Mouse (Mus musculus) R1 (cell line): Measurements from ENCODE around the gene Tti1.
A peak's percentile ranks its signal among the peaks of the same experiment; 100 is the strongest.

ENCODE experiments used
- DNase-seq: peaks from one replicate; pipeline ENCODE4 v3.0.0-alpha.2; 2018; ENCODE audit warnings: low read depth, low spot score

Tti1 gene

GRCm38 (mm10) chr2:158039662-158040061, 11.4 kb upstream of the Tti1 start:
- no peak for DNase-seq

- DNase-seq, result no peak
These were observed 9.3 kb upstream of the Tti1 start for GRCm38 (mm10) chr2:158037571-158037970.

GRCm38 (mm10) chr2:158036953-158037352, 8.7 kb upstream of the Tti1 start:
- DNase-seq, result no peak

GRCm38 (mm10) chr2:158036408-158036807, 8.2 kb upstream of the Tti1 start:
- DNase-seq, result no peak

GRCm38 (mm10) chr2:158035813-158036212, 7.6 kb upstream of the Tti1 start:
- no peak for DNase-seq

- DNase-seq, result no peak
These were observed 1.8 kb upstream of the Tti1 start for GRCm38 (mm10) chr2:158030007-158030406.

- no peak for DNase-seq
These were observed 329 bp downstream of the Tti1 start for GRCm38 (mm10) chr2:158027855-158028353.

- DNase-seq, result no peak
These were observed 10.9 kb downstream of the Tti1 start for GRCm38 (mm10) chr2:158017330-158017729.

GRCm38 (mm10) chr2:158012608-158013007, 15.6 kb downstream of the Tti1 start:
- DNase-seq, result no peak

- DNase-seq, result no peak
These were observed 18.9 kb downstream of the Tti1 start for GRCm38 (mm10) chr2:158009373-158009772.

GRCm38 (mm10) chr2:158005641-158006040, 22.6 kb downstream of the Tti1 start:
- peak; percentile 59 for DNase-seq

- DNase-seq, result no peak
These were observed 23.6 kb downstream of the Tti1 start for GRCm38 (mm10) chr2:158004620-158005019.

- DNase-seq, result no peak
These were observed 29.4 kb downstream of the Tti1 start for GRCm38 (mm10) chr2:157998817-157999216.

- DNase-seq, result no peak
These were observed 35.7 kb downstream of the Tti1 start for GRCm38 (mm10) chr2:157992501-157992900.

GRCm38 (mm10) chr2:157991026-157991425, 37.2 kb downstream of the Tti1 start:
- no peak for DNase-seq

GRCm38 (mm10) chr2:157989946-157990345, 38.3 kb downstream of the Tti1 start:
- DNase-seq, result peak; percentile 42

- no peak for DNase-seq
These were observed 39.6 kb downstream of the Tti1 start for GRCm38 (mm10) chr2:157988416-157989190.

GRCm38 (mm10) chr2:157986235-157986634, 42.0 kb downstream of the Tti1 start:
- DNase-seq, result no peak

GRCm38 (mm10) chr2:157985611-157986010, 42.6 kb downstream of the Tti1 start:
- no peak for DNase-seq

GRCm38 (mm10) chr2:157983276-157983675, 45.0 kb downstream of the Tti1 start:
- DNase-seq, result no peak

GRCm38 (mm10) chr2:157982727-157983126, 45.5 kb downstream of the Tti1 start:
- no peak for DNase-seq

- no peak for DNase-seq
These were observed 49.0 kb downstream of the Tti1 start for GRCm38 (mm10) chr2:157979241-157979640.

- no peak for DNase-seq
These were observed 52.6 kb downstream of the Tti1 start for GRCm38 (mm10) chr2:157975595-157975994.
